Mouse (Mus musculus) CD4-positive helper T cell, adult 2 months (primary cell): Measurements from ENCODE around the gene Gm4707.
"Not testable (repeated sequence)": the region's sequence is repeated elsewhere in the genome, so short reads cannot be mapped to it uniquely, and the experiment has no call there.

Experiments
- DNase-seq: peaks from one replicate; pipeline ENCODE4 v3.0.0-alpha.2; 2012; ENCODE audit warnings: low read depth, missing footprints, low spot score

The Gm4707 gene

GRCm38 (mm10) chr17:71444718-71445117 lies 15.0 kb downstream of the Gm4707 start:
- DNase-seq, result no peak

DNA sequence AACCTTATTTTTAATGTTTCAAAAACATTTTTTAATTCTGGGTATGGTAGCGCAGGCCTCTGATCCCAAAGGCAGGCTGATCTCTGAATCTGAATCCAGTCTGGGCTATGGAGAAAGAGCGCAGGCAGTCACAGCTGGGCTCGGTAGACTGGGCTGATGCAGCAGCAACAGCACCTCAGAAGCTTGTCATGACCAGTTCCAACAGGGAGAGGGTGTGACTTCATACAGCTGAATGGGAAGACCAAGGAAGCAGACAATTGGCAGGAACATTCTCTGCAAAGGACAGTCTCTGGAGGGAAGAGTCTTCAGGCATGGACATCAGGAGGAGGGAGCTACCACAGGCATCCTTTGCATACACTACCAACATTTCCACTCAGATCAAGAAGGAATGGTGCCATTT lies 15.6 kb downstream of the Gm4707 start:
- no peak for DNase-seq

- DNase-seq, result no peak
Observed at GRCm38 (mm10) chr17:71443273-71443672, 16.4 kb downstream of the Gm4707 start.

- not testable (repeated sequence) for DNase-seq
Observed at GRCm38 (mm10) chr17:71422502-71422901, 37.2 kb downstream of the Gm4707 start.

DNA sequence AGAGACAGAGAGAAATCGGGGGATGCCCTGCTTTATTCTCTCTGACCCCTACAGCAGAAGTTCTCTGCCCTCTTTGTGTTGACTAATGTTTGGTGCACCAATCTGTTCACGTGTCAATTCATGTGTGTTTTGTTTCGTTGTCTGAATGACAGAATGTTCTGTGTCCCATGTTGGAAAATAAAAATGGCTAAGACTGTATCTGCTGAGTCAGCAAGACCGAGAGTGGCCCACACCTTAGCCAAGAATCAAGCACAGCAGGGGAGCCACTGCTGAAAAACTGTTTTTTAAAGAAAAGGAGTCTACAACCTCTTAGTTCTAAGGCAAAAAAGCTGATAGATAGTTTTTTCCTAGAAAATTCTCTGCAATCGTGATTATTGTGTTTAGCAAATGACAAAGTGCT lies 40.3 kb downstream of the Gm4707 start:
- DNase-seq, result not testable (repeated sequence)

GRCm38 (mm10) chr17:71417008-71417407 lies 42.7 kb downstream of the Gm4707 start:
- no peak for DNase-seq
